Mouse (Mus musculus): Measurements from ENCODE around the gene St6gal1.

The St6gal1 gene

DNA sequence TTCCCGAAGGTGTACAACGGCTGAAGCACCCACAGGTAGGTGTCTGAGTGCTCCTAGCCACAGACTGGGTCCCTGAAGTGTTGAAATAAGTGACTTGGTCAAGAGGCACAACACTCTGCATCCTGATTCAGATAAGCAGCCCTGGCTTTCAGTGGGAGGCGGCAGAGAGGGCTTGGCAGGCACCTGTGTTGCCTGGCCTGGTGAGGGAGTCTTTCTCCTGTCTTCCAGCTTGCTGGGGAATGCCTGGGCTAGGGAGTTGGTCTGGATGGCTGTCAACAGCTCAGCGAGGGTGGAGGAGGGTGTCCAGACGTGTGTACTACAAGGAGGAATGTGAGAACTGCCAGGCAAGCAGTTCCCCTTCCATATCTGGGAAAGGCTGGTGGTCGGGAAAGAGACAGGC, 15.0 kb downstream of the St6gal1 start:
- POLR2A ChIA-PET, result interaction anchor here in 1 of 4 experiments (1.6 kb wide), 1 partner anchor 131 kb away, joined by 3 read pairs; no protein-coding TSS in a partner anchor

DNA sequence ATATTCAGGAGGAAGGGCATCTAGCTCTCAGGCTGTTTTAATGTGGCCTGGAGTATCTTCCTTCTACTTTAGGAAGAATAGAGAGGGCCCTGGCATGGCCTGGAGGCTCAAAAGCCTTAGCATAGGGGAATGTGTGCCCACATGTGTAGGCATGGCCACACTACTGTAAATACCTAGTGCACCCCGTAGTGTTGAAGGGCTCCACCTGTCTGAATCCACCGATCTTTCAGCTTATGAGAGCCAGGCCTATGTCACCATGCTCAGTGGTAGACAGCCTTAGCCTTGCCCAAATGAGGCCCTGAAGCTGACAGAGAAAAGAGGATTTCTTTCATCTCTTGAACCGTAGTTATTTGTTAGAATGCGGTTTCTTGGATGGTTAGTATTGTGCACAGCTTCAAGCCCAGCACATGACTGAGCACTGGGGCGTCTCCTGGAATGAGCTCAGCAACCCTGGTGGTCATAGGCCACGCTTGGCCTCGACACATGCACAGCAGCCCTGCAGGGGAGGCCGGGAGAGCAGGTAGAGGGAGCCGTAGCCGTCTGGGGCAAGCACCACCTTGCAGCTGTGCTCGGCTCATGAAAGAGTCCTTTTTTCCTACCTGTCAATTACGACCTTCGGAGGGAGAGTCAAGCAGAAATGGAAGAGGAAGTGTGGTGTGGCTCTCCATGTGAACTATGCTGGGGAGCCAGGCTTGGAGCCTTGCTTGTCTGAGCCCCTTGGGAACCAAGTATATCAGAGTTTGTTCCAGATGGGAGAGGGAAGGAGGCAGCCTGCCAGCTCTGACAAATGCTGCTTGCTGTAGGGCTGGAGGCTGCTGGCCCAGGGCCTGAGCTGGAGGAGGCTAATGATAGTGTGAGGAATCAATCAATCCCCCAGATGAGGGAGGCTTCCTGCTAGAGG, 15.8 kb downstream of the St6gal1 start:
- ChIA-PET POLR2A (interaction anchor here in 1 of 4 experiments (1.5 to 2.0 kb wide), 2 partner anchors 10 to 14 kb away, joined by 3 to 8 read pairs; no protein-coding TSS in a partner anchor), CTCF (interaction anchor here in 1 of 4 experiments (0.5 to 0.6 kb wide), 2 partner anchors 10 to 79 kb away, joined by 3 to 9 read pairs; no protein-coding TSS in a partner anchor)

More for the DNA sequence above, 15.0 kb downstream of the St6gal1 start:
- CTCF ChIA-PET, result no interaction called here

DNA sequence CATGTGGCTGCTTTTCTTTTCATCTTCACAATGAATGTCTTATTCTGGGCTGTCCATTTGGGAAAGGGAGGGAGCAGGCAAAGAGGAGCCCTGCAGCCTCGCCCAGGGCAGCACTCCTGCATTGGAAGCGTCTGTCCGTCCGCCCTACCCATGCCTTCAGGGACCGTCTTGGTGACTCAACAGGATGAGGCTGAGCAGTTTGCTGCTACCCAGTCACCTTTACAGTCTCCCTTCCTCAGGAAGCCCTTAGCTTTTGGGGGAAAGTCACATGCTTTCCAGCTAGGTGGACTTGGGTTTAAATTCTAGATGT, 16.4 kb downstream of the St6gal1 start:
- POLR2A ChIA-PET, result interaction anchor here in 1 of 4 experiments (1.5 to 2.0 kb wide), 2 partner anchors 9 to 15 kb away, joined by 3 to 8 read pairs; no protein-coding TSS in a partner anchor
- CTCF ChIA-PET, result no interaction called here

DNA sequence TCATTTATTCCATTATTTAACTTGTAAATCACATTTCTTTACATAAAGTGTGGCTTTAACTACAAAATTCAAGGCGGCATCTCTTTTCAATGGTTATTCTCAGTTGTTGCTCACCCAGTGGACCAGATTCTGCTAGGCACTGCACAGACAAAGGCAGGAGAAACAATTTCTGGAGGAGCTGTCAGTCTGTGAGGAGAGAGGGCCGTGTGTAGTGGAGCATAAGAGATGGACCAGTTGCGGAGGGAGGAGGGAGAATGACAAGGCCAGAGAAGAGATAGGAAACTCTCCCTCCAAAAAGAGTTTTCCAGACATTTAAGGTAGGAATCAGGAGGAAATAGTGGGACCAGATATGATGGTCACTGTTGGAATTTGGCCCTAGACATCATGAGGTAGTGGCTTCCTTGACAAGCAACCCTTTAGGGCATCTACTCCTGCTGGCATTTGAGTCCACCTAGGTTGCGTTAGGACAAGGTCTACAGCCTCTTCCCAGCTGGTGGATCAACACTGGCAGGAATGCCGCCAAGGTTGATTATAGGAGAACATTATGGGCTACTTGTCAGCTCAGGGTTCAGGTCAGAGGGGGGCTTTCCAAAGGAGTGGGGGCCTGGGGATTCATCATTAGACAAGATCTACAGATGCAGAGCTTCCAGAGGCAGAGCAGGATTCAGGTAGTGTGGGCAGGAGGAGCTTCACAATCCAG, 19.3 kb downstream of the St6gal1 start:
- POLR2A ChIA-PET, result interaction anchor here in 1 of 4 experiments (0.6 kb wide), 1 partner anchor 12 kb away, joined by 3 read pairs; no protein-coding TSS in a partner anchor
- CTCF ChIA-PET, result interaction anchor here in 2 of 4 experiments (0.6 to 0.7 kb wide), 2 partner anchors 36 to 87 kb away, joined by 3 read pairs; no protein-coding TSS in a partner anchor

DNA sequence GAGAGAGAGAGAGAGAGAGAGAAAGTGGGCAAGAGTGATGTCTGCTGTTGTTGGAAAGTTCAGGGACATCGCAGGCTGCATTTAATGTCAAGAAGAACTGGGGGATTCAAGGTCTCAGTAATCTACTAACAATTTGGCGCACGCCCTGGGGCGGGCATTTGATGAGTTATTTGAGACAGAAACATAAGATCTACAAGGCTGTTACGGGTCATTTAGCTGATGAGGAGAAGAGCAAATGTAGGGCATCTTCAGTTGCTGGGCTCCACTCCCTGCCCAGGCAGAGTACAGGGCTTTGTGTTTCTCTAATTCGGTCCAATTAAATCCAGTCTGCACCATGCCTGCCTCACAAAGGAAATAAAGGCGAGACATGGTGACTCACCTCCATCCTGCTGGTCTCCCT, 19.9 kb downstream of the St6gal1 start:
- POLR2A ChIA-PET, result no interaction called here
- CTCF ChIA-PET, result interaction anchor here in 2 of 4 experiments (0.6 to 0.7 kb wide), 2 partner anchors 35 to 86 kb away, joined by 3 read pairs; no protein-coding TSS in a partner anchor

DNA sequence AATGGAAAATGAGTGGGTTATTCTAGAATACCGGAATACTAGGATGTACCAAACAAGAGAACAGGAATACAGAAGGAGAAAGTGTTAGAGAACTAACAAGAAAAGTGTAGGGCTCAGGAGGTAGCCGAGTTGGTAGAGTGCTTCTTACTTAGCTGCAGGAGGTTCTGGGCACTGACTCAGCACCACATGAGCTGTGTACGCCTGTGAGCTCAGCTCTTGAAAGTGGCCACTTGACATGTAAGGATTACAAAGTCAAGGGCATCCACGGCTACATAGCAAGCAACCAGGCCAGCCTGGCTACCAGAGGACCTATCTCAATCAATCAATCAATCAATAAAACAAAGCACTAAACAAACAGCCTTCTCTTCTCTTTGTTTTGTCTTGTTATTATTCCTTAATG, 24.7 kb downstream of the St6gal1 start:
- POLR2A ChIA-PET, result interaction anchor here in 2 of 4 experiments (0.6 to 2.4 kb wide), 4 partner anchors 8 to 135 kb away, joined by 5 to 8 read pairs (median 6); no protein-coding TSS in a partner anchor
- CTCF ChIA-PET, result interaction anchor here in 1 of 4 experiments (0.7 kb wide), 1 partner anchor 71 kb away, joined by 7 read pairs; no protein-coding TSS in a partner anchor

DNA sequence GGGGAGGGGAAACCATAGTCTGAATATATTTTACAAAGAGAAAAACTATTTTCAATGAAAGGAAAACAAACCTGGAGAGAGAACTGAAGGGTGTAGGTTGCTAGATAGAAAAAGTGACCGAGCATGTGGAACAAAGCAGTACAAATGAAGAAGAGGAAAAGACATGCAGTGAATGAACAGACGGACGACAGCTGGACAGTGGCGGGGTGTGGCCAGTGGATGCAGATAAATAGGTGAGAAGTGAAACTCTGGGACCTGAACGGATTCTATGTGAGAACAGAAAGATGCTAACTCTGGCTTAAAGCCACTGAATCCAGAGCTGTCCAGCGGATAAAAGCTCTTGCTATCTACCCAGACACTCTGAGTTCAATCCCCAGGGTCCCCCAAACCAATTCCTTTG, 25.2 kb downstream of the St6gal1 start:
- ChIA-PET CTCF (interaction anchor here in 1 of 4 experiments (0.7 kb wide), 1 partner anchor 71 kb away, joined by 7 read pairs; no protein-coding TSS in a partner anchor), POLR2A (interaction anchor here in 3 of 4 experiments (0.6 to 2.4 kb wide), 7 partner anchors 9 to 136 kb away, joined by 3 to 8 read pairs (median 6); no protein-coding TSS in a partner anchor)

DNA sequence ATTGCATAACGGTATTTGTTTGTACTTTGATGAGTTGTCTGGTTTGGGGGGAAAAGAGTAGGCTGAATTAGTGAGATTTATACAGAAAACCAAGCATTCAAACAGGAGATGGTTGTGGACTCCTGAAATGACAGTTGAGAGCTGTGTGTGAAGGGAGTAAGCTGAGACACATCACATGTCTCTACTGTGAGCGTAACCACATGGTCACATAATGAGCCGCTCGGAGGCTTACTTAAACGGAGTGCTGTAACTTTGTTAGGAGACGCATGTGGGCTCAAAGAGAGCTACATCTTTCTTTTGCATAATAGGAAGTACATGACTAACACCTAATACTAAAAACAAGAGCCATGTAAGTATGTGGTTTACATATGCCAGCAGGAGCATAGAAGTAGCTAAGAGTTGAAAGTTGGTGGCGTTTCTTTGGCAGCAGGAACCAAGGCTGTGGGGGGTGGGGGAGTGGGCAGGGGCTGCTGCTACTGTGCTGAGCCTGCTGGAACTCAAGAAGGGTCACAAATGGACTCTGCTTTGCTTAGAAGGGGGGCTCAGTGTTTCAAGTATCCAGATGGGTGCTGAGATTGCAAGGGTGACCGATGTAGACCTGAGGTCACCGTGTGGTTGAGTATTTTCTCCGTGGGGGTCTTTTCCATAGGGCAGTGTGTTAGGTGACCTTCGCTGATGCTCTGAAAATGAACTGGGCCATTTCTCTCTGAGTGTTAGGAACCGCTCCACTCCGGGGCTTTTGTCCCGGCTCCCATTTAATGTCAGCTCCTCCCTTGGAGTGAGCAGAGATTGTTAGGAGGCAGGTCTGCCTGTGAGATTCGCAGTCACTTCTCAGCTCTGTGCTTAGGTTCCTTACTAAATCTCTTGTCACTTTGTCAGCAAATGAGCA, 26.3 kb downstream of the St6gal1 start:
- CTCF ChIA-PET, result interaction anchor here in 3 of 4 experiments (0.5 to 0.6 kb wide), 4 partner anchors 10 to 56 kb away, joined by 3 to 4 read pairs (median 3); no protein-coding TSS in a partner anchor
- POLR2A ChIA-PET, result interaction anchor here in 3 of 4 experiments (0.6 to 2.4 kb wide), 7 partner anchors 10 to 715 kb away, joined by 3 to 8 read pairs (median 3); no protein-coding TSS in a partner anchor

DNA sequence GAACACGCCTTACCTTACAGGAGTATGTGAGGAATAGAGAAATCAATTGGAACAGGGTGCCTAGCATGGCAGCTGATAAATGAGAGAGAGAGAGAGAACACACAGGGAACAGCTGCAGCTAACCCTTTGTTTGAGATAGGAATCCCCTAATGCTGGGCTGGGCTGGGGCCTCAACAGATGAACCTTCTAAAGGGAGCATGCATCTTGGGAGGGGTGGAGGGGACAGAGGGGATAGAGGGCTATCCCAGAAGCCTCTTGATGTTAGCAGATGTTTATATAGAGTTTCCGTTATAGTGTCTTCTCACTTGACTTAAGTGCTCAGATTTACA, 26.9 kb downstream of the St6gal1 start:
- CTCF ChIA-PET, result no interaction called here
- POLR2A ChIA-PET, result interaction anchor here in 2 of 4 experiments (0.6 to 2.4 kb wide), 3 partner anchors 10 to 92 kb away, joined by 3 to 8 read pairs (median 8); no protein-coding TSS in a partner anchor

DNA sequence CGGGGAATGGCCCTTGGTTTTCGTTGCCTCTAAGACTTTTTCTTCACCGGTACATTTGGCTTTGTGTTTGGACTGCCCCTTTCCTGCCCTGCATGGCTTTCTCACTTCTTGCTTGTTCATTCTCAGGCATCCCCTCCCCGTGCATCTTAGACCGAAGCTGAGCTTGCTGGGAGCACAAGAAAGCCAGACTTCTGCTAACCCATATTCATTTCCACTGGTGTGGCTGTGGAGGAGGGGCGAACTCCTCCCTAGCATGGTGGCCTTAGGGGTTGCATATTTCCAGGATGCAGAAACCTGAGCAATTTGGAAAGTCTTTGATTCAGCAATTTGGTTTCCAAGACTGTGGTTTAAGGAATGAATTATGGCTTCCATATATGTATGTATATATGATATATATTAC, 29.1 kb downstream of the St6gal1 start:
- POLR2A ChIA-PET, result interaction anchor here in 1 of 4 experiments (0.6 kb wide), 1 partner anchor 18 kb away, joined by 3 read pairs; no protein-coding TSS in a partner anchor
- CTCF ChIA-PET, result no interaction called here

DNA sequence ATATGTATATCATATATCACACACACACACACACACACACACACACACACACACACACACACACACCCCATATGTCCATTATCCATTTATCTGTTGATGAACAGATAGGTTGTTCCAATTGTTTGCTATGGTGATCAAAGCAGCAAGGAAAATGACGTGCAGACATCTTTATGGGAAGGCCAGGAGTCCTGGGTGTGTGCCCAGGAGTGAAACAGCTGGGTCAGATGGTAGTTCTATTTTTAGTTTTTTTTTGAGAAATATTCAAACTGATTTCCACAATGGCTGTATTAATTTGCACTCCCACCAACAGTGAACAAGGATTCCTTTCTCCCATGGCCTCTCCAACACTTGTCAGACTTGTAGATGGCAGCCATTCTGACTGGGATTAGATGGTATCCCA, 29.5 kb downstream of the St6gal1 start:
- POLR2A ChIA-PET, result interaction anchor here in 1 of 4 experiments (0.9 kb wide), 1 partner anchor 14 kb away, joined by 3 read pairs; no protein-coding TSS in a partner anchor
- CTCF ChIA-PET, result no interaction called here

DNA sequence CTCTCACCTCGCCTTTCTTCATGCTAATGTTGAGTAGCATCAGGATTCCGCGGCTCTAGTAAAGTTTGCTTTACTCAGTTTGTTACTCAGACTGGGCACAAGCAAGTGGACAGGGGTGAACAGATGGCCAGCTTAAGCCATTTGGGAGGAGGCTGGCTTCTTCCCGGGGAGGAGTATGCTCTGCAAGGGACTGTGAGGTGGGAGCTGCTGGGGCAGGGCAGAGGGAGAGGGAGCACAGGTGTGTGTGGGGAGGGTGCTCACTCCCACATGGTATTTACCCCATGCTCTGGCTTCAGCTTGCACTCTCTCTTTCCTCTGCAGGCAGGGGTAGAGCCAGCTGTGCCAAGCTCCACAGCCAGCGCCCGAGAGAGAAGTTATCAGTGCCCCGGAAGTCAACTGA, 32.1 kb downstream of the St6gal1 start:
- POLR2A ChIA-PET, result interaction anchor here in 2 of 4 experiments (0.5 to 1.3 kb wide), 3 partner anchors 11 to 75 kb away, joined by 3 to 4 read pairs (median 3); no protein-coding TSS in a partner anchor
- CTCF ChIA-PET, result interaction anchor here in 1 of 4 experiments (0.5 kb wide), 1 partner anchor 60 kb away, joined by 9 read pairs; no protein-coding TSS in a partner anchor

DNA sequence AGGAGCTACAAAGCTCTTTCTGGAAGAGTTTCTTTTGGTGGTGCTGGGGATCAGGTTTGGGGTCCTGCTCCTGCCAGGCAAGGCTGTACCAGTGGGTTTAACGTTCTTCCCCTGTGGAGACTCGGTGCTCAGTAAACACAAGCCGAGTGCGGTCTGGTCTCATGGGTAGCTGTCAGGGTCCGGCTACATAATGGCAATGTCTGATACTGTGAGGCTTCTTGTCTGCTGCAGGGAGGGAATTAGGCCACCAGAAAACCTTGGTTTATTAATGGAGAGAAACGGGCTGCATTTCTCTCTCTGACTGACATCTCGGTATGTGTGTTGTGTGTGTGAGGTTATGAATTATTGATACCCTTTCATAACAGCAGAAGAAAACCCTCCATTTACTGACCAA, 33.9 kb downstream of the St6gal1 start:
- POLR2A ChIA-PET, result interaction anchor here in 1 of 4 experiments (0.6 to 1.4 kb wide), 4 partner anchors 9 to 59 kb away, joined by 3 to 5 read pairs (median 4); no protein-coding TSS in a partner anchor
- CTCF ChIA-PET, result interaction anchor here in 1 of 4 experiments (0.5 kb wide), 1 partner anchor 650 kb away, joined by 8 read pairs; no protein-coding TSS in a partner anchor

DNA sequence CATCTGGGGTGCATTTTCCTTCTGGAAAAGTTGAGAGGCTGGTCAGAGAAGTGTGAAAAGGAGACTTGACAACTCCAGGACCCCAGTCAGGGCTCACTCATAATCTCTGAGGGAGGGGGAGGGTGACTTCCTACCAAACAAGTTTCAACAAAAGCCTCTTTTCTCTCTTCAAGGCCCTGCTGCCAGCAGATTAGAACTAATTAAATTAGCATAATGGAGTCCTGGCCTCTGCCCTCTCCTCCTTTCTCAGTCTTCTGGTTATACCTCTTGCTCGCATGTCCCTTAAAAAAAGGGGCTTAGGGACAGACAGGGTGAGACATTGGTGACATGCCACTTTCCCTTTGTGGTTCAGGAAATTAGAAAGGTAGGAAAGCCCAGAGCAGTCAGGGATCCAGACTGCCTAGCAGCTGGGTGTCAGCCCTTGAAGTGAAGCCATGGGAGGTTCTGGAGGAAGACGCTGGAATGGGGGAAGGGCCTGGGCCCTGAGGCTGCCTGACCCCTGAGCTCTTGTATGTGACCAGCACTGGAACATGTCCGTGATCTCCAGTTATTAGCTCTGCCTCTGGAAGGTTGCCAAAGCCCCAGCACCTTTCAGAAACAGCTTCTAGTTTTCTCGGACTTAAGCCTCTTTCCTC, 34.4 kb downstream of the St6gal1 start:
- ChIA-PET POLR2A (interaction anchor here in 1 of 4 experiments (0.6 to 1.4 kb wide), 3 partner anchors 10 to 58 kb away, joined by 3 to 5 read pairs (median 5); no protein-coding TSS in a partner anchor), CTCF (no interaction called here)

DNA sequence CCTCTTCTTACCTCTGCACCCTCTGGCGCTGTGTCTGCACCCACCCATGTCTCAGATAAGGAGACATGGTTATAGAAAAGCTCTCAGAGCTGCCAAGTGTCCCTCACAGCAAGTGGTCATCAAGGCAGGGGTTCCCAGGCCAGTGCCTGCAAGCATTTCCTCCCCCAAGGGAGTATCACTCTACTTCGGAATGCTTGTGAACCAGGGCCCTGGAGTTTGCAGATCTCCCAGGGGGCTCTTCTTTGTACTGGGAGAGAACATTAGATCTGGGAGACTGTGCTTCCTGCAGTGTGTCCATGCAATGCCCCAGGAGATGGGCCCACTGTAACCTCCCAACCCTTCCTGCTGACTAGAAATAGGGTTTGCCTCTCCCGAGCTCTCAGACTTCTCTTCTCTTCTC, 35.0 kb downstream of the St6gal1 start:
- ChIA-PET CTCF (no interaction called here), POLR2A (interaction anchor here in 1 of 4 experiments (1.4 to 2.9 kb wide), 2 partner anchors 10 to 11 kb away, joined by 5 to 17 read pairs; no protein-coding TSS in a partner anchor)

DNA sequence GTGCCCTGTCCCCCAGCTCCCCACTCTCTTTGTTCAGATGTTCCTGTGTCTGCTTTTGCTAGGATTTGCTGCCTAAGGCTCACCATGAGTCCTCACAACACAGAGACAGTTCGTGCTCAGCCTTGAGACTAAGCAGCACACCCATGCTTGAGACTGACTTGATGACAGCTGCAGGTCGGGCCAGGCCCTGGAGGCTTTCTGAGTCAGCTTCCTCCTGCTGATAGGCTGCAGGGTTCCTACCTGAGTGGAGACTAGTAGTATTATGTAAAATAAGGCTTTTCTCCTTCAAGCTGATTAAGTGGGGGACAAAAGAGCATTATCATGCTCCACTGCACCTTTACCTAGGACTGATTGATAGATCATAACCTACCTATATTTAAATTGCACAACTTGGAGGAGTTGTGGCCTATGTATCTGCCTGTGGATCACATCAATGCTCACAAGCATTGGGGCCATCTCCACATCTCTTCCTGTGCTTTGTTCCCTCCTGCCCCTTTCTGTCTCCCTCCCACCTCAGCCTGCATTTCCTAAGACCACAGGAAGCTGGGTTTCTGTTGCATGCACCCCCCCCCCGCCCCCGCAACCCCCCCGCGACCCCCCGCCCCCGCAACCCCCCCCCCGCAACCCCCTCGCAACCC, 37.7 kb downstream of the St6gal1 start:
- ChIA-PET POLR2A (interaction anchor here in 2 of 4 experiments (0.7 to 2.9 kb wide), 5 partner anchors 8 to 489 kb away, joined by 3 to 17 read pairs (median 3); no protein-coding TSS in a partner anchor), CTCF (interaction anchor here in 2 of 4 experiments (0.5 to 0.6 kb wide), 2 partner anchors 12 to 29 kb away, joined by 3 to 4 read pairs; no protein-coding TSS in a partner anchor)

DNA sequence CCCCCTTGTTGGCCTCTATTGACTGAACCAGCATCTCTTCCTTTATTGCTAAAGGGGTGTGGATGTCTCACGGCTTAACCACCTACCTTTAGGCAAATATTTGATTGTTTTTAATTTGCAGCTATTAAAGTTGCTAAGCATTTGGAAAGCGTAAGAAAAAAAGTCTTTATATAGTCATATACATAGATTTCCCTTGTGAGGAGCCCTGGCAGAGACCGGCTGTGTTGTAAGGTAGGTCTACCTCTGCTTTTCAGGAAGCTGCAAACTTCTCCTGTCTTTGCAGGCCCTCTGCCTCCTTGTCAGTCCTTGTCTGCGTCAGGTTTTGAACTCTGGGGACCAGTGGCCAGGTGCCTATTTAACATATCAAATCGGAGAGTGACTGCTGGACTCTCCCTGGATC, 38.3 kb downstream of the St6gal1 start:
- ChIA-PET POLR2A (interaction anchor here in 1 of 4 experiments (1.0 to 2.2 kb wide), 2 partner anchors 10 to 12 kb away, joined by 3 to 8 read pairs; no protein-coding TSS in a partner anchor), CTCF (no interaction called here)

All from embryonic stem cell, embryonic (primary cell).